Mouse (Mus musculus) frontal cortex, adult (tissue): ENCODE measurements around the gene 1110051M20Rik.
"Not testable (repeated sequence)": the region's sequence is repeated elsewhere in the genome, so short reads cannot be mapped to it uniquely, and the experiment has no call there.

Experiments
- ATAC-seq: cut with Nextera tagmentation; 2 replicates; pipeline ENCODE4 v1.9.2; 2017; ENCODE audit warnings: mild to moderate bottlenecking, moderate library complexity, mixed read lengths; ENCODE audit not compliant: low TSS enrichment

The 1110051M20Rik gene

GRCm38 (mm10) chr2:91263692-91264660, 180.5 kb downstream of the 1110051M20Rik start:
- ATAC-seq, result no peak

- ATAC-seq, result no peak
Measured at GRCm38 (mm10) chr2:91259493-91259892, 185.0 kb downstream of the 1110051M20Rik start.

GRCm38 (mm10) chr2:91258830-91259229, 185.7 kb downstream of the 1110051M20Rik start:
- ATAC-seq, result no peak

- 0 out of 2 replicates have a peak, but pooled peaks have one; percentile 10 for ATAC-seq
Measured at GRCm38 (mm10) chr2:91258054-91258453, 186.4 kb downstream of the 1110051M20Rik start.

- peak; percentile 4 for ATAC-seq
Measured at GRCm38 (mm10) chr2:91257126-91257980, 187.2 kb downstream of the 1110051M20Rik start.

GRCm38 (mm10) chr2:91256256-91257125, 188.0 kb downstream of the 1110051M20Rik start:
- peak; percentile 45 for ATAC-seq

- peak; percentile 57 for ATAC-seq
Measured at GRCm38 (mm10) chr2:91255661-91256150, 188.8 kb downstream of the 1110051M20Rik start, which contains the start of gene Pacsin3. TSS of gene Pacsin3 (plus strand) at chr2:91255954.

- no peak for ATAC-seq
Measured at GRCm38 (mm10) chr2:91254725-91255380, 189.7 kb downstream of the 1110051M20Rik start.

- ATAC-seq, result no peak
Measured at GRCm38 (mm10) chr2:91252512-91252911, 192.0 kb downstream of the 1110051M20Rik start.

GRCm38 (mm10) chr2:91252001-91252400, 192.5 kb downstream of the 1110051M20Rik start:
- no peak for ATAC-seq

- ATAC-seq, result no peak
Measured at GRCm38 (mm10) chr2:91248366-91248765, 196.1 kb downstream of the 1110051M20Rik start.

GRCm38 (mm10) chr2:91244557-91245228, 199.8 kb downstream of the 1110051M20Rik start:
- ATAC-seq, result no peak

GRCm38 (mm10) chr2:91243416-91243815, 201.1 kb downstream of the 1110051M20Rik start:
- ATAC-seq, result peak; percentile 98

- no peak for ATAC-seq
Measured at GRCm38 (mm10) chr2:91242547-91242946, 202.0 kb downstream of the 1110051M20Rik start.

GRCm38 (mm10) chr2:91237511-91238080, 206.9 kb downstream of the 1110051M20Rik start:
- ATAC-seq, result not testable (repeated sequence)

- peak; percentile 96 for ATAC-seq
Measured at GRCm38 (mm10) chr2:91236601-91237510, 207.6 kb downstream of the 1110051M20Rik start, which contains the start of gene Ddb2. TSS of gene Ddb2 (minus strand) at chr2:91236982.

GRCm38 (mm10) chr2:91229735-91230134, 214.8 kb downstream of the 1110051M20Rik start:
- peak; percentile 95 for ATAC-seq
